Mouse (Mus musculus): ENCODE results near the gene Mesp1. TPM values are rescaled to one million over a fixed set of nuclear protein-coding genes. Genes with fewer than 3 reads are reported as not detected.
"Not testable (repeated sequence)": the region's sequence is repeated elsewhere in the genome, so short reads cannot be mapped to it uniquely, and the experiment has no call there.

The Mesp1 gene
- polyA plus RNA-seq, 1 experiment from 2014 or later = not detected

- peaks cover 38% of the 10 kb centered on the region for H3K27me3 ChIP-seq (ENCODE audit: poor library complexity, severe bottlenecking)
- peak; percentile 63 for DNase-seq (ENCODE audit: extremely low spot score, low spot score)
- peaks cover 9% of the 10 kb centered on the region for H3K4me1 ChIP-seq
- no peaks in the 10 kb centered on the region for H3K9me3 ChIP-seq
- H3K36me3 ChIP-seq (replicated peaks) = no peaks in the 10 kb centered on the region
- H3K27ac ChIP-seq = peak within 1 kb of the TSS; percentile 60
- H3K4me3 ChIP-seq = peak within 1 kb of the TSS; percentile 44
- WGBS = 23% methylated on average over 71 of the region's 71 CpGs
Observed at GRCm38 (mm10) chr7:79810611-79811506, 17.3 kb upstream of the Mesp1 start, which contains the start of gene Mesp2. Gene Mesp2 (plus strand): TSS chr7:79810727.

- Histone ChIP-seq H3K27me3 (ENCODE audit: poor library complexity, severe bottlenecking) (peaks cover 38% of the 10 kb centered on the region), H3K9me3 (no peaks in the 10 kb centered on the region), H3K27ac (no peak overlapping the region), H3K4me1 (peaks cover 9% of the 10 kb centered on the region), H3K36me3 (replicated peaks) (no peaks in the 10 kb centered on the region), H3K4me3 (no peak overlapping the region)
- 85% methylated on average over 7 of the region's 7 CpGs for WGBS
- DNase-seq (ENCODE audit: extremely low spot score, low spot score) = no peak
Observed at GRCm38 (mm10) chr7:79808561-79808960, 15.0 kb upstream of the Mesp1 start.

- H3K9me3 ChIP-seq = no peaks in the 10 kb centered on the region
- peaks cover 22% of the 10 kb centered on the region for H3K4me1 ChIP-seq
- H3K4me3 ChIP-seq = no peak overlapping the region
- no peaks in the 10 kb centered on the region for H3K36me3 ChIP-seq (replicated peaks)
- H3K27ac ChIP-seq = no peak overlapping the region
- WGBS = 87% methylated on average over 2 of the region's 2 CpGs
- peaks cover 13% of the 10 kb centered on the region; the same call in 1 of the 2 replicates for H3K27me3 ChIP-seq (ENCODE audit: poor library complexity, severe bottlenecking)
- no peak for DNase-seq (ENCODE audit: extremely low spot score, low spot score)
Observed at GRCm38 (mm10) chr7:79803887-79804286, 10.3 kb upstream of the Mesp1 start.

GRCm38 (mm10) chr7:79802037-79802436 is 8.4 kb upstream of the Mesp1 start:
- no peak for DNase-seq (ENCODE audit: extremely low spot score, low spot score)
- 73% methylated on average over 5 of the region's 5 CpGs for WGBS
- H3K27ac ChIP-seq = no peak overlapping the region; the same call in 1 of the 2 replicates
- peaks cover 31% of the 10 kb centered on the region for H3K27me3 ChIP-seq (ENCODE audit: poor library complexity, severe bottlenecking)
- no peak overlapping the region for H3K4me3 ChIP-seq
- peaks cover 37% of the 10 kb centered on the region for H3K4me1 ChIP-seq
- no peaks in the 10 kb centered on the region for H3K36me3 ChIP-seq (replicated peaks)
- no peaks in the 10 kb centered on the region for H3K9me3 ChIP-seq

- DNase-seq (ENCODE audit: extremely low spot score, low spot score) = no peak
- 79% methylated on average over 11 of the region's 11 CpGs for WGBS
- peaks cover 37% of the 10 kb centered on the region for H3K27me3 ChIP-seq (ENCODE audit: poor library complexity, severe bottlenecking)
Observed at GRCm38 (mm10) chr7:79801391-79801790, 7.8 kb upstream of the Mesp1 start.

GRCm38 (mm10) chr7:79800336-79800735 is 6.7 kb upstream of the Mesp1 start:
- 87% methylated on average over 4 of the region's 4 CpGs for WGBS
- Histone ChIP-seq H3K27me3 (ENCODE audit: poor library complexity, severe bottlenecking) (peaks cover 47% of the 10 kb centered on the region), H3K4me3 (no peak overlapping the region), H3K9me3 (no peaks in the 10 kb centered on the region), H3K27ac (no peak overlapping the region), H3K36me3 (replicated peaks) (no peaks in the 10 kb centered on the region), H3K4me1 (peaks cover 39% of the 10 kb centered on the region)
- DNase-seq (ENCODE audit: extremely low spot score, low spot score) = no peak

More at GRCm38 (mm10) chr7:79801391-79801790, 7.8 kb upstream of the Mesp1 start:
- Histone ChIP-seq H3K36me3 (replicated peaks) (no peaks in the 10 kb centered on the region), H3K9me3 (no peaks in the 10 kb centered on the region), H3K4me3 (no peak overlapping the region), H3K27ac (no peak overlapping the region; the same call in 1 of the 2 replicates), H3K4me1 (peaks cover 39% of the 10 kb centered on the region)

GRCm38 (mm10) chr7:79799506-79799905 is 5.9 kb upstream of the Mesp1 start:
- H3K9me3 ChIP-seq = no peaks in the 10 kb centered on the region
- H3K27ac ChIP-seq = no peak overlapping the region
- WGBS = 74% methylated on average over 6 of the region's 6 CpGs

GRCm38 (mm10) chr7:79799048-79799447 is 5.5 kb upstream of the Mesp1 start:
- Histone ChIP-seq H3K9me3 (no peaks in the 10 kb centered on the region), H3K27me3 (ENCODE audit: poor library complexity, severe bottlenecking) (peaks cover 60% of the 10 kb centered on the region), H3K4me1 (peaks cover 39% of the 10 kb centered on the region), H3K27ac (no peak overlapping the region), H3K36me3 (replicated peaks) (no peaks in the 10 kb centered on the region), H3K4me3 (no peak overlapping the region)
- 4% methylated on average over 8 of the region's 8 CpGs for WGBS
- peak; percentile 79 for DNase-seq (ENCODE audit: extremely low spot score, low spot score)

More at GRCm38 (mm10) chr7:79799506-79799905, 5.9 kb upstream of the Mesp1 start:
- Histone ChIP-seq H3K4me3 (no peak overlapping the region), H3K27me3 (ENCODE audit: poor library complexity, severe bottlenecking) (peaks cover 55% of the 10 kb centered on the region), H3K36me3 (replicated peaks) (no peaks in the 10 kb centered on the region), H3K4me1 (peaks cover 39% of the 10 kb centered on the region)
- no peak for DNase-seq (ENCODE audit: extremely low spot score, low spot score)

GRCm38 (mm10) chr7:79798606-79799005 is 5.0 kb upstream of the Mesp1 start:
- H3K27ac ChIP-seq = peak overlapping the region; percentile 6; the same call in 1 of the 2 replicates
- H3K36me3 ChIP-seq (replicated peaks) = no peaks in the 10 kb centered on the region
- 33% methylated on average over 5 of the region's 5 CpGs for WGBS
- H3K9me3 ChIP-seq = no peaks in the 10 kb centered on the region
- H3K4me3 ChIP-seq = no peak overlapping the region
- peaks cover 39% of the 10 kb centered on the region for H3K4me1 ChIP-seq
- H3K27me3 ChIP-seq (ENCODE audit: poor library complexity, severe bottlenecking) = peaks cover 64% of the 10 kb centered on the region
- no peak for DNase-seq (ENCODE audit: extremely low spot score, low spot score)

- WGBS = 2% methylated on average over 80 of the region's 80 CpGs
- Histone ChIP-seq H3K4me1 (peaks cover 49% of the 10 kb centered on the region), H3K27me3 (ENCODE audit: poor library complexity, severe bottlenecking) (peaks cover 92% of the 10 kb centered on the region), H3K36me3 (replicated peaks) (no peaks in the 10 kb centered on the region), H3K9me3 (no peaks in the 10 kb centered on the region), H3K4me3 (peak overlapping the region; percentile 56), H3K27ac (peak overlapping the region; percentile 48)
- peak; percentile 47 for DNase-seq (ENCODE audit: extremely low spot score, low spot score)
Observed at GRCm38 (mm10) chr7:79792635-79793421, 760 bp downstream of the Mesp1 start.

- 26% methylated on average over 2 of the region's 2 CpGs for WGBS
- H3K27me3 ChIP-seq (ENCODE audit: poor library complexity, severe bottlenecking) = peaks cover 77% of the 10 kb centered on the region
- not testable (repeated sequence) for H3K4me3 ChIP-seq; H3K9me3 ChIP-seq; DNase-seq (ENCODE audit: extremely low spot score, low spot score); H3K27ac ChIP-seq; H3K36me3 ChIP-seq (replicated peaks)
- H3K4me1 ChIP-seq = peaks cover 41% of the 10 kb centered on the region
Observed at GRCm38 (mm10) chr7:79789812-79790211, 3.8 kb downstream of the Mesp1 start.

- DNase-seq (ENCODE audit: extremely low spot score, low spot score) = peak; percentile 64
- no peaks in the 10 kb centered on the region for H3K36me3 ChIP-seq (replicated peaks)
- H3K27ac ChIP-seq = no peak overlapping the region
- no peak overlapping the region for H3K4me3 ChIP-seq
- H3K9me3 ChIP-seq = no peaks in the 10 kb centered on the region
- WGBS = 26% methylated on average over 6 of the region's 6 CpGs
- H3K4me1 ChIP-seq = peaks cover 26% of the 10 kb centered on the region
- peaks cover 42% of the 10 kb centered on the region for H3K27me3 ChIP-seq (ENCODE audit: poor library complexity, severe bottlenecking)
Observed at GRCm38 (mm10) chr7:79786295-79786694, 7.3 kb downstream of the Mesp1 start.

Data from forebrain, embryonic 10.5 days (tissue).